Mouse (Mus musculus): ENCODE measurements around the gene Mdga1.
A peak's percentile ranks its signal among the peaks of the same experiment; 100 is the strongest.

Gene Mdga1

DNA sequence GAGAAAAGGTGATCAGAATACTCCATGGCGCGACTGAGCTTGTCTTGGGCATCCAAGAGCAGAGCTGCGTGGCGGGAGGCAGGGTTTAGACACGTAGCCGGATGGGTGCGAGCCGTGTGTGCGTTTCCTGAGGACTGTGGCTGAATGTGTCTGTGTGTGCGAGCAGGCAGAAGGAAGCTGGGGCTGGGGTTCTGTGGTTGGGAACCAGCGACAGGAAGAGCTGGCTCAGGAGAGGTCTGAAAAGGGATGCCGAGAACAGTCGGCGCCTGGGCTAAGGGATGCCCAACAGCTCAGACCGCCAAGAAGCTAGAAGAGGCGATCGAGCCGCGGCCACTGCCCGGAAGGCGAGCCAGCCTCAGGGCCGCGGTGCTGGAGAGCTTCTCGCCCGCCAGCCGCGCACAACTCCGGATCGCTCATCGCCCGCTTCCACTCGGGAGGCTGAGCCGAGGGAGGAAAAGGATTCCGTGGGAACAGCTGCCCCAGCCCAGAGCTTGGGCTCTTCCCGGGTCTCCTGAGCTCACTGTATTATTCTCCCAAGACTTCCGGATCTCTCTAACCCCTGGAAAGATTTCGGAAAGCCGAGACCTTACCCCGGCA lies 83.1 kb downstream of the Mdga1 start:
- DNase-seq (ENCODE audit: low spot score) = no peak

DNA sequence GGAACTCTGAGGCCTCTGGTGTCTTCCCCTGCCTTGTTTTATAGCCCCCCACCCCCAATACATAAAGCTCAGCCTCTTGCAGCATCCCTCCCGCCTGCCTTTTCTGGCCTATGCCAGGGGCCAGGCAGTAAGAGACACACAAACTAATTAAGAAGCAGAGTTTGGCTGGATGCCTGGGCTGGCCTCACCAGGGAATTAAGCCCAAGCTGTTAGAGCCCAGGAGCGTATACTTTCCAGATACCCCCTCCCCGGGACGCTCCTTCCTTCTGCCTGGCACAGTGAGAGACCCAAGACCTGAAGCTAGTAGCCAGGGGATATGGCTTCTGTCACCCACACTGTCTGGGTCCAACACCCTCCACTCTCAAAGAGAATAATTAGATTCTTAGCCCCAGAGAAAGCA lies 83.8 kb downstream of the Mdga1 start:
- DNase-seq (ENCODE audit: low spot score) = no peak

DNA sequence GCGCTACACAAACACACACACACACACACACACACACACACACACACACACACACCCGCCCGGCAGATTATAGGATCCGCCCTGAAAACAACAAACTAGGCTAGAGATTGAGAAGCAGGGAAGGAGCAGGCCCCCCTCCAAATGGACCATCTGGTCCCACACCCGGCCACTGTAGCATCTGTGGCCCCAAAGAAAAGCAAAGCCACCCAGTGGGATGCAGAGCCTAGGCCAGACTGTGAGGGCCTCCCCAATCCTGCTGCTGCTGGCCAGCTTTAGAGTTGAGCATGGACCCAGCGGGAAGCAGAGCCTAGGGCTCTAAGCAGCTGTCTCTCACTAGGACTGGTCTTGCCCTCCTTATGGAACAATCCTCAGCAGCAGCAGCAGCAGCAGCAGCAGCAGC lies 85.3 kb downstream of the Mdga1 start:
- DNase-seq (ENCODE audit: low spot score) = no peak

DNA sequence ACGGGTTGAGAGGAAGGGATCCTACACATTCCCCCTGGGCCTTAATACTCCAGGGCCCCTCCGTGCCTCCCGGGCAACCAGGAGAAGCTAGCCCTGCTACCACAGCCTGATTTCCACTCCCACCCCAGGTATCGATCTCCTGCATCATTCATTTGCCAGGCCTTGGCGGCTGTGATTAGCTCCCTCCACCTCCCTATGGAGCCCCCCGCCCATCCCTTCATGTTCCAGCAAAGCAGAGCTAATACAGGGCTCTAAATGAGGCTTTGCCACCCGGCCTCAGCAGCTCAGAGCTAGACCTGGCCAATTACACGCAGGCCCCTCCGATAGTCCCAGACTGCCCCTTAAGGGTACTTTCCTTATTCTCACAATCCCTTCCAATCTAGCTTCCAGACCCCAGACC lies 86.5 kb downstream of the Mdga1 start:
- DNase-seq (ENCODE audit: low spot score) = no peak

DNA sequence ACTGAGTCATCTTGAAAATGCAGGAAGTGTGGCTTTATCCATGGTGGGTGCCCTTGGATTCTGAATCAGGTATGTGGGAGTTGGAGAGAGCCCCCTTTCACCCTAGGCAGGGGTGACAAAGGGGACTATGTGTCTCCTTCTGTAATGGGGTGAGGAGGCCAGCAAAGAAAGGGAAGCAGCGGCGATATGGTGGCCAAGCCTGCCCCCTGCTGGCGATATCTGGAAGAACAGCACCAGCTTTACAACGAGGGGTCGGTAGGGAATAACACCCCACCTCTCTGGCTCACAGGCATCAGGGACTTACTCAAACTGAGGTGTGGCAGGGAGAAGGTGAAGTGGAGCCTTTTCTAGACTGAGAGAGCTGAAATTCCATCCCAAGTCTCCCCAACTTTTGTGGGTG lies 87.0 kb downstream of the Mdga1 start:
- peak; percentile 66 for DNase-seq (ENCODE audit: low spot score)

DNA sequence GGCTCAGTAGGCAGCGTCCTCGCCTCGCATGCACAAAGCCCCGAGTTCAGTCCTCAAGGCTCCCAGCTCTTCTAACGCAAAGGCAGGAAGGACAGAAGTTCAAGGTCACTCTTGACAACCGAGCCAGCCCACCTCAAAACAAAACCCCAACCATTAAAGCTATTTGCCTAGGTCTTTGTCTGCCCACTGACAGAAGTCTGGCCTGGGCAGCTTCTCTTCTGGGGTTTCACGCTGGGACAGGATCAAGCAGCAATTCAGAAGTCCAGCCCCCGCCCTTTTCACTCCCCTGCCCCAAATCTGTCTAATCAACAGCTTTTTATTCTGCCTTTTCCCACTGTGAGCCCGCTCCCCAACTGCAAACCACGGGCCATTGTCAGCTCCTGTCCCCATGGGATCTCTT lies 89.6 kb downstream of the Mdga1 start:
- no peak for DNase-seq (ENCODE audit: low spot score)

DNA sequence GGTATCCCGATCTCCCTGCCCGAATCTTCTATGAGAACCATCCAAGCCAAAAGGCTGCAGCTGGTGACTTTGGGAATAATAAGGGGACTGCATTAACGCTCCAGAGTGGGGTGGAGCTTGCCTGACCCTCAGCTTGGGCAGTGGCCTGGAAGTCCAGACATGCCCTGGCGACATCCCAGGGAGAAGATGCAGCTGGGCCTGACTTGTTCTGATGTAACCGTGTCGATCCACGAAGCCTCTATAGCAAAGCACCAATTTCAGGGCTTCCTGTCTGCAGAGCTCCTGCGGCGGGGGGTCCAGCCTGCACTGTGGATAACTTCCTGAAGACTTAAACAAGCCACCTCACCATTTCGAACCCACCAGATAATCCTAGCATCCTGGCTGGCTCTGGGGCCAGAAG lies 90.9 kb downstream of the Mdga1 start:
- no peak for DNase-seq (ENCODE audit: low spot score)

DNA sequence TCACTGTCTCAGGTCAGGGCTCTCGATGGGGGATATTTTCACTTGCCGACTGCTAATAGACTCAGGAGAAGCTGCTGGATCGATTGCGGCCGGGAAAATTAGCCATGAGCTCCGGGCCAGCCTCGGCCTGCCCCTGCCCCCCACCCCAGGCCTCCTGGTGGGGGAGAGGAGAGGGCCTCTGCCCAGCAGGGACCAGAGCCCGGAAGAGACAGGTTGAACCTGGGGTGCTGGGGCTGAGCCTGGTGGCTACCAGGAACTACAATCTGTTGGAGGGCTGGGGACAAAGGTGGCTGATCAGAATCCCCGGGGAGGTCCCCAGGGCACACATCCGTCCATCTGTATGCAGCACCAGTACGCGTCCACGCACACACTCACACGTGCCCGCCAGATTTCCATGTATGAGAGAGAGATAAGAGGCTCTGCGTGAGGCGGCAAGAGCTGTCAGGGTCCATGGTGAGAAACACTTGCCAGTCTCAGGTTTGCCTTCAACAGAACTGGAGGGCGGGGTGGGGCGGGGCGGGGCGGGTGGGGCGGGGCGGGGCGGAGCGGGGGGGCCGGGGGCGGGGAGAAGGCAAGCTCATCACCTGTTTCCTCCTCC lies 95.7 kb downstream of the Mdga1 start:
- no peak for DNase-seq (ENCODE audit: low spot score)

DNA sequence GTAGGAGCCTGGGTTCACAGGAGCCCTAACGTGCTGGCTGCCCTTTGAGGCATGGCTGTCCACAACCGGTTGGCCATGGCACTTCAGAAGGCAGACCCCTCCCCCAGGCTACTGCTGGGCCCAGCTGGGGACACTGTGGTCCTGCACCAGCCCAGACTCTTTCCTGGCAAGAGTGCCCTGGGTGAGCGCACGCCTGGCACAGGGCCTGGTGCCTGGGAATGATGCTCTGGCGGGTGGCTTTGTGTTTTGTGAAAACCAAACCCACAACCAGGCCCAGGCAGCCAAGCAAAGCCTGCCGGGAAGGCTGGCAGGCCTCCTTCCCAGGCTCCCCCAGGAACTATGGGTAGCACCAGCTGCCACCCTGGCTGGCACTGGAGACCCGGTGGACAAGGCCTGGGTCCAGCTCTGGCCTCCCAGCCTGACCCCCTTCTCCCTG lies 96.3 kb downstream of the Mdga1 start:
- DNase-seq (ENCODE audit: low spot score) = no peak

DNA sequence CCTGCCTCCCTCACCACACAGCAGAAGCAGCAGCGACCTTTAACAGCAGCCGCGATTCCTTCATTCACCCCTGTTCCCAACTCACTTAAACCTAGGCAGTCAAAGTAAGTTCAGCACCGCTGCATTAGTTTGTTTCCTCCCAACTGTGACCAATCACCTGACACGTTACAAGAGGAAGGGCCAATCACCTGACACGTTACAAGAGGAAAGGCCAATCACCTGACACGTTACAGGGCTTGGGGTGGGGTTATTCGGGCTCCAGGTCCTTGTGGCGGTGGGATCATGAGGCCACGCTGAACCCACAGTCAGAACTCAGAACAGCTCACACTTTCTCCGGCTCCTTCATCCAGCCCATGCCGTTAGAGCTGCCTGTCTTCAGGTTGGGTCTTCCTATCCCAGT lies 99.6 kb downstream of the Mdga1 start:
- no peak for DNase-seq (ENCODE audit: low spot score)

DNA sequence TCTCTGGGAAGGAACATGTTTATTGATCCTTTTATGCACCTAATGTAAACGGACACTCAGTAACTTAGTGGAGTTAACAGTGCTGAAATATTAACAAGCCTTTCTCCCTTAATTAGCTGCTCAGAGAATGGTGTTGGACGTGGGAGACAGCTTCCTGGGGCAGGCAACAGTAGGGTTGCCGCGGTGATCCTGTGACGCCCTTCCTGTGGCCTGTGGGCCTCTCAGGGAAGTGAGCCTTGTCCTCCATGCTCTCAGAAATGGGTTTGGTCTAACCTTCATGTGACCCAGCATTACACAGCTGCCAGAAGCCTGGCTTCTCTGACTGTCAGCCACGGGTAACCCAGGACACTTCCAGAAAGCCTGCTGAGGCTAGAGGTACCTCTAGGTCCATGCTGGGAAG lies 104.0 kb downstream of the Mdga1 start:
- no peak for DNase-seq (ENCODE audit: low spot score)

DNA sequence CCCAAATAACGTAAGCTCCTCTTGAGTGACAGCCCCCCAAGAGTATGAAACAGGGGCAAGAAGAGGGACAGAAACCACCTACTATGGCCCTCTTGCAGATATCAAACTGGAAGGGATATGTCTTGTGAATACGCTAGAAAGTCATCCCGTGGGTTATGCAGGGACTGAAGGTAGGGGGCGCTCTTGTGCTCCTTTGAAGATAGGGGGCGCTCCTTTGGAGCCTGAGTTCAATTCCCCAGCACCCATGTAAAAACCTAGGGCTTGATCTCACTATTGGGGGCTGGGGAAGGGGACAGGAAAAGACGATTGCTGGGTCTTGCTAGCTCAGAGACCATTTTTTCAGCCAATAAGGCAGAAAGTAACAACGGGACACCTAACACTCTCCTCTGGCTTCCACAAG lies 105.4 kb downstream of the Mdga1 start:
- DNase-seq (ENCODE audit: low spot score) = no peak

DNA sequence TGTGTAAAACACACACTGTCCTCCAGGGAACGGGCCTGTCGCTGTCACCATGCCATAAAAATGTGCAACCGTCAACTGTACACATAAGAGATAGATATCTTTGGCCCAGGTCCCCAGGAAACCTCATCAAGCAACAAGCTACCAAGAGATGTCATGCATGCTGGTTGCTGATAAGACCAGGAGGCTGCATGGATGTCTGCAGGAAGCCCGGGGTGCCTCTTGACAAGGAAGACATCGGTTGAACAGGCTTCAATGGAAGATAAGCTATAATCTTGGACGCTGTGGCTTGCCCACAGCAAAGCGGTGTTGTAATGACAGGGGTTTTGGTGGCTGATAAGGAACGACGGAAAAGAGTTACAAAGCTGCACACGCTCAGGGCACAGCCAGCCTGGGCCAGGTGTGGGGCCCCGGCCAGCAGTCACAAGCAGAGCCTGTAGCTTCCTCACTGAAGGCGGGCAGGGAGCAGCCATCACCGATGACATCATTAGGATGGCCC lies 110.1 kb downstream of the Mdga1 start:
- DNase-seq (ENCODE audit: low spot score) = no peak

DNA sequence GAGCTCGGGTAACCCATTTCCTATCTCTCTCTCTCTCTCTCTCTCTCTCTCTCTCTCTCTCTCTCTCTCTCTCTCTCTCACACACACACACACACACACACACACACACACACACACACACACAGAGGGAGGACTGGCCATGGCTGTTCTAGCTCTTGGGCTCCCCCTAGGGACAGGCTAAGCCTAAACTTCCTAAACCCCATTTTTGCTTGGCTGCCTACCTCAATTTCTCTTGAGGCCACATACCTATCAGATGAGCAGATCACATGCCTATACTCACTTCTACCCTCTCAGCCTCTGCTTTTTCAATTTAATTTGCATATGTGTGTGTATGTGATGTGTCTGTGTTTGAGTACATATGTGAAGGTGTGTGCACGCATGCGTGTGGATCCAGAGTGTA lies 111.1 kb downstream of the Mdga1 start:
- DNase-seq (ENCODE audit: low spot score) = peak; percentile 31

DNA sequence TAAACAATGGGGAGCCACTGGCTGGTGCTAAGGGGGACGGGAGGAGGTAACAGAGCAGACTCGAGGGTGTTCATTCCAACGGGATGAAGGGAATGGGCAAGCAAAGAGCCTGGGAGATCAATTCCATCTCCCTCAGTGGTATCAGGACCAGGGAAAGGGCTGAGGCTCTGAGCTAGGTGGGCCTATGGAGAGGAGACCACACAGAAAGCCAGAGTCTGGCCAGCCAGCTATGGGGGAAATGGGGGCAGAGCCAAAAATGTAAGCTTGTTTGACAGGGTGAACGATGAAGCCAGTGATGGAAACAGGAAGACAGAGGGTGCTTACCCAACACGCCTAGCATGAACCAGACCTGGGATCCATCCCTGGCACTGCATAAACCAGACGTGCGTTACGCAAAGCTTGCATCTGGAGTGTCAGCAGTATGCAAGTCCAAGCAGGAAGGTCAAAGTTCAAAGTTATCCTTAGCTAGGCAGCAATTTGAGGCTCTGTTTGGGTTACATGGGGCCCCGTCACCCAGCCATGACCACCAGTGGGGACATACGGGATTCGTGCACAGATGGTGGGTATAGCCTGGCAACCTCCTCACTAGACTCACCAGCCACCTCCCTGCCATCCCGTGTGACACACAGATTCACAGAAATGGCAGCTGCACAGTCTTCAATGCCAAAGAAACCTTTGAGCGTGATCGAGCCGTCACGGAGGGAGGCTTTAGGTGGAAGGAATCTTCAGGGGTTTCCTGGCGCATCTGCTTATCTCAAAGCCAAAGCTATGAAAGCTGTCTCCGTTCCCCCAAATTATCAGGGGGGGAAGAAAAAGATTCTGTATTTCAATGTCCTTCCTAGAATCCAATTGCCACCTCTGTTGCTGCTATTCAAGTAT lies 113.9 kb downstream of the Mdga1 start:
- DNase-seq (ENCODE audit: low spot score) = no peak

DNA sequence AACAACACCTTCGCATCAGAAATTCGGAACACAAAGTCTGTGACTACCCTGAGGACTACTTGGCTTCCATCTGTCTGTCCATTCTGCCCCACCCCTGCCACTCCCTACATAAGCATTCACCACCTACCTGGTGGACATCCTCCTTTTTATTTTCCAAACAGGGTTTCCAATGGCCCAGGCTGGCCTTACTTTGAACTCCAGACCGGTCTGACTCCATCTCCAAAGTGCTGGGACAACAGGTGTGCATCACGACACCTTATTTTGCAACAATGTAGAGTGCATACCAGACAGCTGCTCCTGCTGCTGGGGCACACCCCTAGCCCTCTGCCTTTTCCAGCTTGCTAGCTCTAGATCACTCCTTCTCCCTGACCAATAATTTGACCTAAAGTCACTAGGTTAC lies 115.1 kb downstream of the Mdga1 start:
- DNase-seq (ENCODE audit: low spot score) = no peak

DNA sequence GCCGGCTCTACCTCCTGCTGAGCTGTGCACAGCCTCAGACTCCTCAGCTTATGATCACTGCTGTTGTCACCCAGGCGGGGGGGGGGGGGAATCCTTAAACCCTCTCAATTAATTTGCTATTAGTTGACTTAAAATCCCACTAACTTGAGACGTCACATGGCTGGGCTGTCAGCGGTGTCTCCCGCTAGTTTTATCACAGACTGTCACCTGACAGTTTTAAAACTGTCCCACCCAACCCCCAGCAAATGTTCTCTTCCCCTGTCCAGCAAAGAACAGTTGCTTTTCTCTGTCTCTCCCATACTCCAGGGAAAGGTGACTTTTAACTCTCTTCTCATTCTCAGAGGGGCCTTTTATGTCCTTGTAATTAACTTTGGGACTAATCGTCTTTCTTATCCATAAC lies 115.5 kb downstream of the Mdga1 start:
- DNase-seq (ENCODE audit: low spot score) = no peak

DNA sequence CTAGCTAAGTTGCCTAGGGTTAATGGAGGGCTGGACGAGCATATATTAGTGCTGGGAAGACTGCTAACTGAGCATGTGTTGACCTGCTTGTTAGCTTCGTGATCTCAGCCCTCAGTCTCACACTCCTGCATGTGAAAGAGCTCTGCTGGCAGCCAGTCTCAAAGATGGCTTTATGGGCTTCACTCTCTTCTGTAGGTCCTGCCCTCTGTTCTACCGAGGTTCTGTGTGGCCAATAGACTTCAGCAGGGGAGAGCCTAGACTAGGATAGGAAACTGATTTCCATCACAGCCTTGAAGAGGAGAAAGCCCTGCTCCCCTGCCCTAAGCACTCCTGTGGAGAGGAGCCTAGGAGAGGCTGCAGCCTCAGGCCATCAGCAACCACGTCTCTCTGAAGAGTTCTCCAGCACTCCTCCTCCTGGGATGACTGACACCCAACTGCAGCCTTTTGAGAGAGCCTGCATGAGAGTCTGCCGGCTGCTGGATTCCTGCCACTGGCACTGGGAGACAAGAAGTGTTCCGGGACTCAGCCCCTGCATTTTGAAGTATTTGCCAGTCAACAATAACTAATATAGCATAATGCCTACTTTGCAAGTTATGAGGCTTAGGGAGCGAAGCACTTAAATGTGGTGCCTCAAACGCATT lies 116.9 kb downstream of the Mdga1 start:
- no peak for DNase-seq (ENCODE audit: low spot score)

DNA sequence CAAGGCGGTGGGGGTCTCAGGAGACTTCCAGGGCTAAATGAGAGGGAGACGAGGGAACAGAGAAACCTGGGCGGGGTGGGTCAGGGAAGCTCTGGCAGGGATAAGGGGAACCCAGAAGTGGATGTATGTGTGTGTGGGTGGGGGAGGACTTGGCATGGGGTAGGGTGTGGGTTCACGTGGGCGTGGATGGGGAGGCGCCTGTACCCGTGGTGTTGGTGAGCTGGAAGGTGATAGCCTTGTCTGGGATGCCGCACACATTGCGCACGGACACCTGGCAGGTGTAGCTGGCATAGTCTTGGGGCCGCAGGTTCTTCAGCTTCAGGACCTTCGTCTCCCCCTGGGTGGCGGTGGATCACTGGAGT lies 120.5 kb downstream of the Mdga1 start:
- DNase-seq (ENCODE audit: low spot score) = no peak

DNA sequence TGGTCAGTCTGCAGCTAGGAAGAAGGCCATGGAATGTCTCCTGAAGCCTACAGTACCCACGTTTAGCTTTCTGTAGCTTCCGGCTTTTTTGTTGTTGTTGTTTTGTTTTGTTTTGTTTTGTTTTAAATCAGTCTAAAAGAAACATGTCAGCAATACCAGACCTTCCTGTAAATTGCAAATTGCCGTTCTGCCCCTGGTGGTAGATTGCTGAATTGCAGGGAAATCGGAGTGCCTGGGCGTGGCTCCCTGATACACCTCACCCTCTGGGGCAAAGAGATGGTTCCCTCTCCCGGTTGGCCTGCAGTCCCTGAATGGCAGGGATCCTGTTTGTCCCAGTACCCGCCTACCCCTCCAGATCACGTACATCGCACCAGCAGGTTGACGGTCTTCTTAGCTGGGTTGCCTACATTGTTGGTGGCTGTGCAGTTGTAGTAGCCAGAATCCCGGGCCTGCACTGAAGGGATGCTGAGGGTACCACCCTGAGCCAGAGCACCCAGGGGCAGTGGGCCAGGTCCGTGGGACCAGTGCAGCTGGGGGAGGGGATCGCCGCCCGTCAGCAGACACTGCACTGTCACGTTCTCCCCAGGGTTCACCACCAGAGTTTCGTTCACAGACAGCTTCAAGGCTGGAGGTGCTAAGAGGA lies 121.0 kb downstream of the Mdga1 start:
- peak; percentile 77 for DNase-seq (ENCODE audit: low spot score)

DNA sequence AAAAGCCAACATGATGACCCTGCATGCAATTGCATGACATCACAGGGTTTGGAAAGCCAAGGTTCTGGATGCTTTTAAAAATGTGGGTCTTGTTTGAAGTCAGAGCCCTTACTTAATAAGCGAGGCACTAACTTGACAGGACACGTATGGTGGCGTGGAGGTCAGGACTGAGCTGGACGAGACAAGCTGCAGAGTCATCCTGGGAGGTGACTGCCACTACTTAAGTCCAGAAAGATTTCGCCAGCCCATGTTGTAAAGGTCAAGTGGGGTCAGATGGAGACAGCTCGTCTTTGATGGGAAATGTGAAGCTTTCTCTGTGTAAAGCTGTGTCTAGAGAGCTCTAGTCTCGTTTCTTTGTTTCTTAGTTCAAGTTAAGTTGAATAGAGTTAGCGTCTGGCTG lies 122.6 kb downstream of the Mdga1 start:
- DNase-seq (ENCODE audit: low spot score) = no peak

DNA sequence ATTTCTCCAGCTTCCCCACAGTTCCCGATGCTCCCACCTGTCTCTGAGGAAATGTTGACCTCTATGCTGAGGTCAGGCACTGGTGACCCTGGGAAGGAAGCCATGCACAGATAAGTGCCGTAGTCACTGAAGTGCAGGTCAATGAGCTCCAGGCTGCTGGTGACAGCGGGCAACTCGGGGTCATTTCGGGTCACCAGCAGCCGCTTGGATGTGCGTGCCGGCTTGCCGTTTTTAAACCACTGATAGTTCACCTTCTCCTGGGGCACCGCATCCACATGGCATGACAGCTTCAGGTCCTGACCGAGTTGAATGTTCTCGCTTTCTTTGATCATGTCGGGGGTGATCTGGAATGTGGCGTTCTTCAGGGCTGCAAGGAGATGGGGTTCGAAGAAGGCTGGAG lies 123.6 kb downstream of the Mdga1 start:
- no peak for DNase-seq (ENCODE audit: low spot score)

All from urinary bladder, postnatal 25 days (tissue).